Mouse (Mus musculus): Measurements from ENCODE around the gene Zfp981. TPM values are rescaled to one million over a fixed set of nuclear protein-coding genes. Genes with fewer than 3 reads are reported as not detected.
"Not testable (repeated sequence)": the region's sequence is repeated elsewhere in the genome, so short reads cannot be mapped to it uniquely, and the experiment has no call there.

The Zfp981 gene
- polyA plus RNA-seq, 1 experiment from 2014 or later, result not detected

DNA sequence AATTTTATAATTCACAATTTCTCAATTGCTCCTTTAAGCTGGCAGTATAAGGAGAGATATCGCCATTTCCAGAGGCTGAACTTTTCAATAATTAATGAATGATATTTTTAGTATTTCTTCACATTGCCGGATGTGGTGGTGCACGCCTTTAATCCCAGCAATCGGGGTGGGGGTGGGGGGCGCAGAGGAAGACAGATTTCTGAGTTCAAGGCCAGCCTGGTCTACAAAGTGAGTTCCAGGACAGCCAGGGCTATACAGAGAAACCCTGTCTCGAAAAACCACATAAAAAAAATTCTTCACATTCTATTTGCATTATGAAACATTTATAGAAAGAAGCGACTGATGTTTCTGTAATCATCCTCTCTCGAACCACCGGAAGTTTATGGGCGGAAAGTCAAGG lies 19.3 kb upstream of the Zfp981 start:
- DNase-seq (ENCODE audit: low spot score); H3K36me3 ChIP-seq (ENCODE audit: control insufficient read depth, insufficient read depth, low read length); H3K4me1 ChIP-seq (ENCODE audit: control insufficient read depth, insufficient read depth, low read length); H3K9ac ChIP-seq (ENCODE audit: low read length); H3K4me3 ChIP-seq (ENCODE audit: low read depth, low read length); H3K27me3 ChIP-seq (ENCODE audit: control insufficient read depth, insufficient read depth, low read length); H3K27ac ChIP-seq (ENCODE audit: low read depth, low read length); H3K4me2 ChIP-seq (ENCODE audit: low read depth): not testable (repeated sequence)
- peaks cover 42% of the 10 kb centered on the region for H3K9me3 ChIP-seq (ENCODE audit: control insufficient read depth, low read length)
- peak; percentile 33; the same call in 1 of the 2 replicates for ATAC-seq (ENCODE audit: insufficient read depth, low FRiP score, low TSS enrichment)
- WGBS, result 89% methylated on average over 10 of the region's 10 CpGs

DNA sequence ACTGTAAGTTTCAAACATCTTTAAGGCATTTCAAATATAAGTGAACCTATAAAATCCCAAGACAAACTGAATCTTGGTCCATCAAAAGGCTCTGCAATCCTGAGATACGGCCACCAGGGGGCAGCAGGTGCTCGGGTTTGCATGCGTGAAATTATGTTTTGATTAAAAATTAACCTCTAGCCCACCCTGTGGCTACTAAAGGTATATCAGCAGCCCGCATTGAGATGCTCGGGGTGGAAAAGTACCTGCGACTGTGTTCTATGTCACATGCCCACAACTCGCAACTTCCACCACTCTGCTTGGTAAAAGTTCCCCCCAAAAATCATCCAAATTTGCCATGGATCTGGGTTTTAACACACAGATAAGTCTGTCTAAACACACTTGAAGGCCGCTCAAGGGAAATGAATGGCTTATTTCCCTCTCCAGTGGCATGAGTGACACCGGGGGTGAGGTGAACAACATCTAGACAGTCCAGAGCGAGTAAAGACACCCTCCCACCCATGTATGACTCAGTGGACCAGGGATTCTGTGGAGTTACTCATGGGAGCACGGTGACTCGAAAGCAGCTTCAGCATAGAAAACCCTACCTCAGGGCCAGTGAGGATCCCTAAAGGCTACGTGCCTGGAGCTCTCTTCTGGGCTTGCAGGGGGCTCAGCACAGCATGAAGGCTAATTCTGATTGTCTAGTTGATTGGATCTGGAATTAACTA lies 18.1 kb upstream of the Zfp981 start:
- not testable (repeated sequence) for H3K4me1 ChIP-seq (ENCODE audit: control insufficient read depth, insufficient read depth, low read length); H3K27me3 ChIP-seq (ENCODE audit: control insufficient read depth, insufficient read depth, low read length); H3K27ac ChIP-seq (ENCODE audit: low read depth, low read length); DNase-seq (ENCODE audit: low spot score); H3K36me3 ChIP-seq (ENCODE audit: control insufficient read depth, insufficient read depth, low read length); H3K4me3 ChIP-seq (ENCODE audit: low read depth, low read length); H3K9ac ChIP-seq (ENCODE audit: low read length); H3K4me2 ChIP-seq (ENCODE audit: low read depth)
- ATAC-seq (ENCODE audit: insufficient read depth, low FRiP score, low TSS enrichment), result 0 out of 2 replicates have a peak, but pooled peaks have one; percentile 5
- 77% methylated on average over 13 of the region's 13 CpGs for WGBS
- peaks cover 43% of the 10 kb centered on the region for H3K9me3 ChIP-seq (ENCODE audit: control insufficient read depth, low read length)

DNA sequence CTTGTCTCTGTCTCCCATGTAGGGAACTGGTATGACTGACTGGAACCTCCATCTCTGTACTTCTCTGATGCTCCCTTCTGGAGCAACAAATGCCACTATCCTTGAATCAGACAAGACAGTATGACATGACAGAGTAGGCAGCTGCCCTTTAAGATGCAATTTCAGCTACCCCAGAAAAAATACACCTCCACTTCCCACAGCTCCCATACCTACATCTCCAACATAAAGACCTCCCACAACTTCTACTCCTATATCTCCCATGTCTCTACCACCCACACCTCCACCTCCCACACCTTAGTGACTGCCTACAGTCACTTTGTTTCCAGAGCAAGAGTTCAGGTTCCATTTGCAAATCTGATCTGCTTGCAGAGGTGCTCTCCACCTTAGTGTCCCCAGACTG lies 17.2 kb upstream of the Zfp981 start:
- not testable (repeated sequence) for H3K4me2 ChIP-seq (ENCODE audit: low read depth); H3K27me3 ChIP-seq (ENCODE audit: control insufficient read depth, insufficient read depth, low read length); H3K4me3 ChIP-seq (ENCODE audit: low read depth, low read length); H3K4me1 ChIP-seq (ENCODE audit: control insufficient read depth, insufficient read depth, low read length); DNase-seq (ENCODE audit: low spot score); H3K9ac ChIP-seq (ENCODE audit: low read length); ATAC-seq (ENCODE audit: insufficient read depth, low FRiP score, low TSS enrichment); H3K36me3 ChIP-seq (ENCODE audit: control insufficient read depth, insufficient read depth, low read length); H3K27ac ChIP-seq (ENCODE audit: low read depth, low read length)
- H3K9me3 ChIP-seq (ENCODE audit: control insufficient read depth, low read length), result peaks cover 47% of the 10 kb centered on the region

DNA sequence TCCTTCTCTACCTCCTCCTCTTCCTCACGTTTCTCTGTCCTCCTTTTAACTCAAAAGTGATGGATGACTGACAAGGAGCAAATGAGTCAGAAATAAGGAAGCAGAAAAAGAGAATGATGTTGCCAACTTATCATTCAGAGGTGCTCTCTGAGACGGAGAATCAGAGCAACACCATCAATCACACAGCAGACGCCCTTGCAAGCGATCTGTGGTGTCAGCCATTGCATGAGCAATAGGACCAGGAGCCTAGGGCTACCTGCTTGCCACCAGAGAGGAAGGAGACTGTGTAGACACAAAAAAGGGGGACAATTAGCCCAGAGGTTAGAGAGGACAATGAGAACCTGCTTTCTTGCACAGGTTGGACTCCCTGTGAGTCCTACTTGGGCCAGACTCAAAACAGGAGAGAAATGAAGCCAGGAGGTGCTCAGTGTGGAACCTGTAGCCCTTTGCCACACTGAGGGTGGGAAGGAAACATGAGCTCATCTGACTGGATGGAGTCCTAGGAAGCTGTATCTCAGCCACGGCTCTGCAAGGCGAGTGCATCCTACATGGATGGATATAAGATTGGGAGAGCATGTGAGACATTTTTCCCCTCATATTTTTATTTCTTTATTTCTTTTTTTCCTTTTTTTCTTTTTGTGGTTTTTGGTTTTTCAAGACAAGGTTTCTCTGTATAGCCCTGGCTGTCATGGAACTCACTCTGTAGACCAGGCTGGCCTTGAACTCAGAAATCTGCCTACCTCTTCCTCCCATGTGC lies 16.5 kb upstream of the Zfp981 start:
- 77% methylated on average over 6 of the region's 6 CpGs for WGBS
- peaks cover 47% of the 10 kb centered on the region for H3K9me3 ChIP-seq (ENCODE audit: control insufficient read depth, low read length)
- not testable (repeated sequence) for H3K27me3 ChIP-seq (ENCODE audit: control insufficient read depth, insufficient read depth, low read length); H3K27ac ChIP-seq (ENCODE audit: low read depth, low read length); H3K36me3 ChIP-seq (ENCODE audit: control insufficient read depth, insufficient read depth, low read length); DNase-seq (ENCODE audit: low spot score); H3K4me3 ChIP-seq (ENCODE audit: low read depth, low read length); H3K4me1 ChIP-seq (ENCODE audit: control insufficient read depth, insufficient read depth, low read length); H3K4me2 ChIP-seq (ENCODE audit: low read depth); H3K9ac ChIP-seq (ENCODE audit: low read length); ATAC-seq (ENCODE audit: insufficient read depth, low FRiP score, low TSS enrichment)

DNA sequence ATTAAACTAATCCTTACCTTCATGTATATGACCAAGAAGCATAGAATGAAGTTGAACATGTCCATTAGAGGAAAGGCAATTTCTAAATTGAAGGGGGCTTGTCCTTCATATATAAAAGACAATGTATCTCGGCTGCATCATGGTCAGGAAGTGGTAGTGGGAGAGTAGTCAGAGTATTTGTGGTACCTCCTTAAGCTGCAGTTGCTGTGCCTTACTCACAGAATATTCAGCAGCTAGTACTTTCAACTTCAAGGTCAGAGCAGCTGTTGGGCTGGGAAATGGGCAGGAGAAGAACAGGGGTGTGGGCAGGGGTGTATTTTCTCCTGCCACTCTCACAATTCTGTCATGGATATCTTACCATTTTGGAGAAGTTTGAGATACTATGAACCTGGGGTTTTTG lies 15.1 kb upstream of the Zfp981 start:
- WGBS, result 82% methylated on average over 1 of the region's 1 CpGs
- peaks cover 41% of the 10 kb centered on the region for H3K9me3 ChIP-seq (ENCODE audit: control insufficient read depth, low read length)
- not testable (repeated sequence) for H3K4me2 ChIP-seq (ENCODE audit: low read depth); H3K36me3 ChIP-seq (ENCODE audit: control insufficient read depth, insufficient read depth, low read length); H3K27me3 ChIP-seq (ENCODE audit: control insufficient read depth, insufficient read depth, low read length); H3K4me1 ChIP-seq (ENCODE audit: control insufficient read depth, insufficient read depth, low read length); H3K9ac ChIP-seq (ENCODE audit: low read length); H3K27ac ChIP-seq (ENCODE audit: low read depth, low read length); H3K4me3 ChIP-seq (ENCODE audit: low read depth, low read length)
- peak; percentile 8 for DNase-seq (ENCODE audit: low spot score)
- peak; percentile 13 for ATAC-seq (ENCODE audit: insufficient read depth, low FRiP score, low TSS enrichment)

DNA sequence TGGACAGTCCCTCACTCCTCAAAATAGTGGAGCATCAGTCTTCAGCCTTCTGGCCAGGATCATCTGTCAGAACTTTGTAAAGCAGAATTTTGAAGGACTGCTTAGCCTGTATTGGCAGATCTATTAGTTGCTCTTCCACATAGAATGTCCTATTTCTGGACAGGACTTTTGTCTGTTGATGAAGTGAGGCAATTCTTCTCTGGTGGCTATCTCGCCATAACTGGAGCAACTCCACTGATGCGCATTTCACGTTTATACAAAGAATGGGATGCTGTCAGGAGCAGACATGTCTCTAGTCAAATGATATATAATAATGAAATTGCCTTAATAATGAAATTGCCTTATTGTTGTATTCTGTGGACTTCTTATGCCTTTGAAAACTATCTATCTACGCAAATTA lies 12.6 kb upstream of the Zfp981 start:
- DNase-seq (ENCODE audit: low spot score); H3K4me1 ChIP-seq (ENCODE audit: control insufficient read depth, insufficient read depth, low read length); H3K27me3 ChIP-seq (ENCODE audit: control insufficient read depth, insufficient read depth, low read length); H3K27ac ChIP-seq (ENCODE audit: low read depth, low read length); H3K9ac ChIP-seq (ENCODE audit: low read length); H3K4me2 ChIP-seq (ENCODE audit: low read depth); ATAC-seq (ENCODE audit: insufficient read depth, low FRiP score, low TSS enrichment); H3K36me3 ChIP-seq (ENCODE audit: control insufficient read depth, insufficient read depth, low read length); H3K4me3 ChIP-seq (ENCODE audit: low read depth, low read length): not testable (repeated sequence)
- 77% methylated on average over 4 of the region's 4 CpGs for WGBS
- H3K9me3 ChIP-seq (ENCODE audit: control insufficient read depth, low read length), result peaks cover 42% of the 10 kb centered on the region

DNA sequence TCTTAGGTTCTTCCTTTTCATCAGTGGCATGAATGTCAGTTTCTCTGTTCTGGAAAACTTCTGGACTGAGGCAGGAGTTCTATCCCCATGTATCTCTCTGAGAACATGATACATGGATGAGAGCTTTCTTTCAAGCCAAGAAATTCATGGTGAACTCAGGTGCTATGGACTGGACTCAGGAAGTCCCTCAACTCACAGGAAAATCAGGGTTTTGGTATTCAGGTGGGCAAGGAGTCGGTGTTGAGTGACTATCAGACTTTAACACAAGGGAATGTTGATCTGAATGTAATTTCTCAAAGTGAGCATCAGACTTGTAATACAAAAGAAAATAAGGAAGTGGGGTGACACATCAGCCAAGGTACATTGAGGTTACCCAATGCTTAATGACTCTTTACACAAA lies 9.8 kb upstream of the Zfp981 start:
- peaks cover 33% of the 10 kb centered on the region for H3K9me3 ChIP-seq (ENCODE audit: control insufficient read depth, low read length)
- DNase-seq (ENCODE audit: low spot score); ATAC-seq (ENCODE audit: insufficient read depth, low FRiP score, low TSS enrichment); H3K4me3 ChIP-seq (ENCODE audit: low read depth, low read length); H3K36me3 ChIP-seq (ENCODE audit: control insufficient read depth, insufficient read depth, low read length); H3K27ac ChIP-seq (ENCODE audit: low read depth, low read length); H3K9ac ChIP-seq (ENCODE audit: low read length); H3K4me1 ChIP-seq (ENCODE audit: control insufficient read depth, insufficient read depth, low read length); H3K27me3 ChIP-seq (ENCODE audit: control insufficient read depth, insufficient read depth, low read length); H3K4me2 ChIP-seq (ENCODE audit: low read depth): not testable (repeated sequence)
- 79% methylated on average over 1 of the region's 1 CpGs for WGBS

DNA sequence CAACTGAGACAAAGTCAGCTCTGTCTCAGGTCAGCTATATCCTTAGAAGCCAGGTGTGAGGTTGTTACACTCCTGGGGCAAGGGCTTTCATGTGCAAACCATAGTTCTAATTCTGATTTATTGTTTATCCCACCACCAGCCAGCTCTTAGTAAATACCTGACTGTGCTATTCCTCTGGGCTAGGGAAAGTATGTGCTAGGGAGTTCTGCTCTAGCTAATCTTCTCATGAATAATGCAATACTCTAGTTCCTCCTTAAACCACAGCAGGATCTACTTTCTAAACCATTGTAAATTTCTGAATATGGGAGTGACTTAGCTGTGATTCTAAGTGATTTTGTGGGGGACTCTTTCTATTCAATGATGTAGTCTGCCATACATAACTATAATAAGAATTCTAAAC lies 9.4 kb upstream of the Zfp981 start:
- Histone ChIP-seq H3K27me3 (ENCODE audit: control insufficient read depth, insufficient read depth, low read length) (no peaks in the 10 kb centered on the region), H3K27ac (ENCODE audit: low read depth, low read length) (no peak overlapping the region), H3K4me3 (ENCODE audit: low read depth, low read length) (no peak overlapping the region), H3K9ac (ENCODE audit: low read length) (no peak overlapping the region), H3K4me2 (ENCODE audit: low read depth) (no peak overlapping the region), H3K36me3 (ENCODE audit: control insufficient read depth, insufficient read depth, low read length) (no peaks in the 10 kb centered on the region), H3K9me3 (ENCODE audit: control insufficient read depth, low read length) (peaks cover 33% of the 10 kb centered on the region), H3K4me1 (ENCODE audit: control insufficient read depth, insufficient read depth, low read length) (no peaks in the 10 kb centered on the region)
- DNase-seq (ENCODE audit: low spot score) (no peak), ATAC-seq (ENCODE audit: insufficient read depth, low FRiP score, low TSS enrichment) (no peak)

DNA sequence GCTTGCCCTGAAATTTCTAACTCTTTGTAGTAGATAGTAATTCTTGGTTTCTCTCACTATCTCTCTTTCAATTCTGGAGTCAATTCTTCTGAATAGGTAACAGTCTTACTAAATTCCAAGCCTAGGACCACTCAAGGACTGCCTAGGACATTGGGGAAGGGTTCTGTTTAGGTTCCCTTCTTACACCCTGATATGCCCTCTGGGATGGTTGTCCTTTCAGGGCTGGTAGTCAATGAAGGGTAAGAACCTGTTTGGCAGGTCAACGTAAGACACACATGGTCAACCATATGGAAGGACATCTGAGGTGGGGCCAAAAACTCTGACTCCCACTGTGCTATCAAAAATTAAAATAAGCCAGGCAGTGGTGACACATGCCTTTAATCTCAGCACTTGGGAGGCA lies 9.0 kb upstream of the Zfp981 start:
- 49% methylated on average over 1 of the region's 1 CpGs for WGBS
- no peak overlapping the region for H3K27ac ChIP-seq (ENCODE audit: low read depth, low read length)
- no peak overlapping the region for H3K4me2 ChIP-seq (ENCODE audit: low read depth)
- H3K9me3 ChIP-seq (ENCODE audit: control insufficient read depth, low read length), result peaks cover 33% of the 10 kb centered on the region
- no peaks in the 10 kb centered on the region for H3K27me3 ChIP-seq (ENCODE audit: control insufficient read depth, insufficient read depth, low read length)
- H3K36me3 ChIP-seq (ENCODE audit: control insufficient read depth, insufficient read depth, low read length), result no peaks in the 10 kb centered on the region
- H3K4me3 ChIP-seq (ENCODE audit: low read depth, low read length), result no peak overlapping the region
- H3K4me1 ChIP-seq (ENCODE audit: control insufficient read depth, insufficient read depth, low read length), result no peaks in the 10 kb centered on the region
- DNase-seq (ENCODE audit: low spot score) (no peak), ATAC-seq (ENCODE audit: insufficient read depth, low FRiP score, low TSS enrichment) (peak; percentile 20; the same call in 1 of the 2 replicates)
- no peak overlapping the region for H3K9ac ChIP-seq (ENCODE audit: low read length)
